Mouse (Mus musculus) hindbrain, embryonic 16.5 days (tissue): ENCODE results near the gene Ndel1. TPM values are rescaled to one million over a fixed set of nuclear protein-coding genes. Genes with fewer than 3 reads are reported as not detected.

Source experiments
- ATAC-seq: fragments of 200-750 bp; cut with Nextera tagmentation; 2 replicates; pipeline ENCODE4 v1.8.0; 2017; ENCODE audit warnings: moderate TSS enrichment, moderate library complexity
- H3K27ac ChIP-seq: fragments of 300-500 bp; sonication (generic); 2 replicates; pipeline ENCODE4 v1.5.1; 2014; ENCODE audit warnings: low read depth, mild to moderate bottlenecking, control low read depth, low read length, moderate library complexity
- H3K27me3 ChIP-seq: fragments of 300-500 bp; sonication (generic); replicated peaks from 2 replicates; pipeline ENCODE4 v1.6.1; 2014; ENCODE audit warnings: low read length; ENCODE audit not compliant: control insufficient read depth, insufficient read depth
- H3K36me3 ChIP-seq: fragments of 300-500 bp; sonication (generic); 2 replicates; pipeline ENCODE4 v1.6.1; 2014; ENCODE audit warnings: mild to moderate bottlenecking, low read length, moderate library complexity, mixed read lengths; ENCODE audit not compliant: control insufficient read depth, insufficient read depth
- H3K4me1 ChIP-seq: fragments of 300-500 bp; sonication (generic); 2 replicates; pipeline ENCODE4 v1.6.1; 2014; ENCODE audit warnings: low read depth, low read length; ENCODE audit not compliant: control insufficient read depth, insufficient read depth
- H3K4me2 ChIP-seq: fragments of 300-500 bp; sonication (generic); 2 replicates; pipeline ENCODE4 v1.6.1; 2014; ENCODE audit warnings: mild to moderate bottlenecking, low read length, control low read depth, moderate library complexity
- H3K4me3 ChIP-seq: fragments of 300-500 bp; sonication (generic); 2 replicates; pipeline ENCODE4 v1.5.1; 2014; ENCODE audit warnings: mild to moderate bottlenecking, low read length, control low read depth, moderate library complexity
- H3K9ac ChIP-seq: fragments of 300-500 bp; sonication (generic); 2 replicates; pipeline ENCODE4 v1.6.1; 2014; ENCODE audit warnings: low read depth, mild to moderate bottlenecking, control low read depth, low read length, moderate library complexity
- H3K9me3 ChIP-seq: fragments of 300-500 bp; sonication (generic); 2 replicates; pipeline ENCODE4 v1.6.1; 2014; ENCODE audit warnings: mild to moderate bottlenecking, low read length, moderate library complexity; ENCODE audit not compliant: control insufficient read depth
- WGBS: fragments of 180-500 bp; shearing (Covaris S2); extraction: QIAGEN DNeasy Blood & Tissue Kit; methylation state at CpG from one replicate; pipeline ENCODE4 v1.1.7; 2014; 5-methylcytosine and 5-hydroxymethylcytosine counted together
- polyA plus RNA-seq: library from polyadenylated mRNA; unstranded; fragments of >200 nt; fragmentation: Nextera tagmentation; extraction: Ambion mirVana; gene quantifications from 2 replicates; pipeline ENCODE4 v1.2.1, GENCODE M21; 2015

Ndel1 gene
- polyA plus RNA-seq, result 109 and 112 TPM in 2 replicates

GRCm38 (mm10) chr11:68871748-68872147 lies at the start of gene Ndel1:
TSS of gene Ndel1 (minus strand) at chr11:68871858.
- 63% methylated on average over 6 of the region's 6 CpGs for WGBS
- no peak for ATAC-seq

GRCm38 (mm10) chr11:68914566-68914965 lies 42.9 kb upstream of the Ndel1 start:
- H3K27ac ChIP-seq, result no peak overlapping the region
- H3K27me3 ChIP-seq, result no peaks in the 10 kb centered on the region
- ATAC-seq, result no peak
- H3K9ac ChIP-seq, result no peak overlapping the region
- H3K4me3 ChIP-seq, result no peak overlapping the region
- WGBS, result 90% methylated on average over 4 of the region's 4 CpGs
- H3K4me2 ChIP-seq, result no peak overlapping the region
- no peaks in the 10 kb centered on the region for H3K4me1 ChIP-seq
- H3K9me3 ChIP-seq, result no peaks in the 10 kb centered on the region
- H3K36me3 ChIP-seq, result no peaks in the 10 kb centered on the region

More at GRCm38 (mm10) chr11:68871748-68872147, at the start of gene Ndel1:
- Histone ChIP-seq H3K27me3 (no peaks in the 10 kb centered on the region), H3K9me3 (no peaks in the 10 kb centered on the region), H3K9ac (no peak within 1 kb of the TSS), H3K4me2 (no peak within 1 kb of the TSS), H3K36me3 (no peaks in the 10 kb centered on the region), H3K27ac (no peak within 1 kb of the TSS), H3K4me1 (no peaks in the 10 kb centered on the region), H3K4me3 (no peak within 1 kb of the TSS)

DNA sequence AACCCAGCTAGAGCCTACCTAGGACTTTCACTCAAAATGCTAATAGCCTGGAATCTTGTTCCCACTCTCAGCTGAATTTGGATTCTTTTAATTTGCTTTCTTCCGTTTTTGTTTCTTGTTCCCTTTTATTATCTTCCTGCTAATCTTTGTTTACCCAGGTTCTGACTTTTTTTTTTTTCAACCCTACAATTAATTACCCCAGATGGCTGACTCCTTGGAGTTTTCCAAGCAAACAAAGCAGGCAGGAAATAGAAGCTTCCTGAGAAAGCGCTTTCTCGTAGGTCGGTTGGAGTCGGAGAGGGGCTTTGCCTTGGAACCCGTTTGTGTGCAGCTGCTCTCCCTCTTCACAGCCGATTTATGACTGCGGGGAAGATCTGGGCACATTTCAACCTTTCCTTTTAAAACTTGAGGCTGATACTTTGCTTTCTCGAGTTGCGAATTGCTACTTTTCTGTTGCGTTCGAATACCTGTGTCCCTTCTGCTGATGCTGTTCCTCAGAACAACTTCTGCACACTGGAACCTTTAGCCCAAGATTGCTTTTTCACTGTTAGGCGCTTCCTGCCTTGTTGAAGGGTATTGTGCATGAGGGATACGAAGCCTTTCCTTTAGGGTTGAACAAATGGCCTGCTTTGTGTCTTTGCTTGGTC lies 40.0 kb upstream of the Ndel1 start:
- Histone ChIP-seq H3K9me3 (no peaks in the 10 kb centered on the region), H3K4me3 (no peak overlapping the region), H3K4me2 (no peak overlapping the region), H3K4me1 (no peaks in the 10 kb centered on the region), H3K27me3 (no peaks in the 10 kb centered on the region), H3K9ac (no peak overlapping the region), H3K36me3 (peaks cover 3% of the 10 kb centered on the region; the same call in 1 of the 2 replicates), H3K27ac (no peak overlapping the region)
- no peak for ATAC-seq
- WGBS, result 61% methylated on average over 14 of the region's 14 CpGs

- no peaks in the 10 kb centered on the region for H3K4me1 ChIP-seq
- no peak overlapping the region for H3K4me2 ChIP-seq
- WGBS, result 55% methylated on average over 7 of the region's 7 CpGs
- ATAC-seq, result no peak
- no peak overlapping the region for H3K27ac ChIP-seq
- no peaks in the 10 kb centered on the region for H3K27me3 ChIP-seq
- H3K9ac ChIP-seq, result no peak overlapping the region
- peaks cover 21% of the 10 kb centered on the region for H3K36me3 ChIP-seq
- H3K4me3 ChIP-seq, result no peak overlapping the region
- H3K9me3 ChIP-seq, result no peaks in the 10 kb centered on the region
Observed at GRCm38 (mm10) chr11:68908846-68909503, 37.3 kb upstream of the Ndel1 start.

DNA sequence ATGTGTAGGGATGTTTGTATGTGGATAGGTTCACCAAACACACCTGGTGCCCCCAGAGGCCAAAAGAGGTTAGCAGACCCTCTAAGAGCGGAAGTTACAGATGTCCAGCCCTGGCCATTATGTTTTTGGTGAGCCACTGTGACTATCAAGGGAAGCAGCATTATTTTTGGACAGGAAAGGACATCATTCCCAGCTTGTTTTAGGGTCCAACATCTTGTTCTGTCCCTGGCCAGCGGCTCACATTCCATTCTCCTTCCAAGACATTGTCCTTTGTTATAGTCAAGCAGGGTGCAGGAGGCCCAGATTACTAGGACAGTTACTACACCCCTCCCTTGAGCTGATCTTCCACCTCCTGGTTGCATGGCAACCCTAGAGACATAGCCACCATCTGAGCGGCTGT lies 35.6 kb upstream of the Ndel1 start:
- no peak overlapping the region for H3K9ac ChIP-seq
- no peak overlapping the region for H3K4me3 ChIP-seq
- ATAC-seq, result no peak
- no peaks in the 10 kb centered on the region for H3K9me3 ChIP-seq
- 70% methylated on average over 3 of the region's 3 CpGs for WGBS
- peaks cover 31% of the 10 kb centered on the region for H3K36me3 ChIP-seq
- peaks cover 8% of the 10 kb centered on the region for H3K4me1 ChIP-seq
- no peak overlapping the region for H3K27ac ChIP-seq
- no peak overlapping the region for H3K4me2 ChIP-seq
- H3K27me3 ChIP-seq, result no peaks in the 10 kb centered on the region

DNA sequence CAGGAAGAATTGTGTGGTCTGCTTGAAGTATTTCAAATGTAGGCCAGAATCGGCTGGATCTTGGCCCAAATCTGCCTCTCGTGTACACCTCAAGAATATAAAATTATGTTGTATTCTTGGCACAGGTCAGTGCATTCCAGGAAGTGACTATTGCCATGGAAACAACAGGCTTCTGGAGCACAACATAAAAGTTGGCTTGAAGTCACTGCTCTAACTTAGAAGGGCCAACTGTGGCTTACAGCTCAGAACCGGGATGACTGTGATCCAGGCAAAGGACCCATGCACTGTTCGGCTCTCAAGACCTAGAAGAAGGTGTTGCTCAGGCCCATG lies 34.8 kb upstream of the Ndel1 start:
- WGBS, result 57% methylated on average over 4 of the region's 4 CpGs
- Histone ChIP-seq H3K9ac (no peak overlapping the region), H3K36me3 (peaks cover 31% of the 10 kb centered on the region), H3K4me3 (no peak overlapping the region), H3K27me3 (no peaks in the 10 kb centered on the region), H3K4me1 (peaks cover 9% of the 10 kb centered on the region), H3K4me2 (no peak overlapping the region), H3K9me3 (no peaks in the 10 kb centered on the region), H3K27ac (no peak overlapping the region)
- no peak for ATAC-seq

DNA sequence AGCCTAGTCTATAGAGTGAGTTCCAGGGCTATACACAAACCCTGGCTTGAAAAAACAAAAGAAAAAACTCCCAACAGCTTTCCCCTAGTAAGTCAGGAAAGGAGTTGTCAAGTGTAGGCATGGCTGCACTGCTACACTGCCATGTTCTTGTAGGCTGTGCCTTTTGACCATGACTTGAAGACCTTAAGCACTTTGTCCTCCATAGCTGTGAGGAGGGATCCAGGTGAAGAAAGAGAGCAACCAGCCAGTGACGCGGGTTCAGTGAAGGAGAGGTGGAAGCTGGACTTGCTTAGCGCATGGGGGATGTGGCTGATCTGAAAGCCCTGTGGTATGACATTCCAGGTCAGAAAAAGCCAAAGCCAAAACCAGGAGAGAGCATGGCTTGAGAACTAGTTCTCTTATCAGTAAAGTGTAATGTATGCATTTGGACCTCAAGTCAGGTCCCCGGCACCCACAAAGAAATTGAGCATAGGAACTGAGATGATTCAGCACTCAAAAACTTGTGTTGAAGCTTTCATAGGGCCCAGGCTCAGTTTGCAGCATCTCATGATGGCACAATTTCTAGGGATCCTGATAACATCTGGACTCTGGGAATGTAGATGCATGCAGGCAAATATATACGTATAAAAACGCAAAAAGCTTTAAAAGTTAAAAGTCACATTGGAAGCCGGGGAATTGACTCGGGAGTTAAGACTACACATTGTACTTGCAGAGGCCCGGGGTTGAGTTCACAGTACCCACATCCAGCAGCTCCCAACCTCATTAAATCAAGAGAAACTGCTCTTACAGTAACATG lies 34.2 kb upstream of the Ndel1 start:
- no peak for ATAC-seq
- Histone ChIP-seq H3K27me3 (no peaks in the 10 kb centered on the region), H3K27ac (no peak overlapping the region), H3K4me2 (no peak overlapping the region), H3K4me1 (peaks cover 10% of the 10 kb centered on the region), H3K9ac (no peak overlapping the region), H3K9me3 (no peaks in the 10 kb centered on the region), H3K36me3 (peaks cover 31% of the 10 kb centered on the region), H3K4me3 (no peak overlapping the region)
- WGBS, result 90% methylated on average over 9 of the region's 9 CpGs

DNA sequence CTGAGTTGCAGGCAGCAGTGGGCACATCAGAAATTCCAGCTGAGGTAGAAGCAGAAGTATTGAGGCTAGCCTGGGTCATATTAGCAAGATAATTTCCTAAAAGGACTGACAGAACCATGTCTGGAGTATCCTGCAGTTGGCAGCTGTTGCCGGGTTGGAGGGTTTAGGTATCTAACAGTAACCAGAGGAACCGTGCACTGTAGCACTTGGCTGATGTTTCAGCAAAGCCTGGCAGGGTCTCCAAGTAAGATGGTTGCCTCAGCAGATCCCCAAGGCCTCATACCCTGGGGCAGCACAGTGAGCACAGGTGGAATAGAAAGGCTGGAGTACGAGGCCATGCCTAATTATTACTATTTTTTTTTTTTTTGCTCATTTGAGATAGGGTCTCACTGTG lies 33.5 kb upstream of the Ndel1 start:
- Histone ChIP-seq H3K36me3 (peaks cover 31% of the 10 kb centered on the region), H3K4me3 (no peak overlapping the region), H3K9ac (no peak overlapping the region), H3K27ac (peak overlapping the region; percentile 29; the same call in 1 of the 2 replicates), H3K4me1 (peaks cover 11% of the 10 kb centered on the region), H3K9me3 (no peaks in the 10 kb centered on the region), H3K4me2 (no peak overlapping the region), H3K27me3 (no peaks in the 10 kb centered on the region)
- ATAC-seq, result no peak
- 79% methylated on average over 3 of the region's 3 CpGs for WGBS
